Mouse (Mus musculus) mouse embryonic stem cell (cell line): Measurements from ENCODE around the gene Sft2d1.

Experiments
- in situ Hi-C, 2 experiments: fragments of 300-500 bp; cut with MboI; formaldehyde crosslinking; loops; 1 replicate in 1 of 2; 3 replicates in 1 of 2; pipeline ENCODE4 v1.14.3; 2019 to 2020; ENCODE audit warnings: low sequenced_read_pairs in 2 of 2, low pct_unique_long_range_greater_than_20kb in 1 of 2, mixed read lengths in 1 of 2; ENCODE audit not compliant: unreplicated experiment in 1 of 2

The Sft2d1 gene

DNA sequence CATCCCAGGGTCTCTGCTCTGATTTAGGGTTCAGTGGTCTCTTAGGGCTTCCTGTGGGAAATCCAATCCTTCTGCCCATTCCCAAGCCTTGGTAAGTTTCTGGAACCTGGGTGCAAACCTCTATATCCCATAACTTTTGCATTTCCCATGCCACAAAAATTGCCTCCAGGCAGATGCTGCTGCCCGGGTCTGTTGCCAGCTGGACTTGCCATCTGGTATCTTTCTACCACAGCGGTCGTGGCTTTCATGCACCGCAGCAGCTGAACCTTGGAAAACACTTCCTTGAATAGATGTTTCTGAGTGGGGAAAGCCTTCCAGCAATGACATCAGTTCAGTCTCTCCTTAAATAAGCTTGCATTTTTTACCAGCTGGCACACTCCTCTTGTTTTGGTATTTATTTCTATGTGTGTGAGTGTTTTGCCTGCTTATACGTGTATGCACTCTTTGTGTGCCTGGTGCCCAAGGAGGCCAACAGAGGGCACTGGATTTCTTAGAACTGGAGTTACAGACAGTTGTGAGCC, 36.9 kb downstream of the Sft2d1 start:
- in situ Hi-C loops = no loop called here

DNA sequence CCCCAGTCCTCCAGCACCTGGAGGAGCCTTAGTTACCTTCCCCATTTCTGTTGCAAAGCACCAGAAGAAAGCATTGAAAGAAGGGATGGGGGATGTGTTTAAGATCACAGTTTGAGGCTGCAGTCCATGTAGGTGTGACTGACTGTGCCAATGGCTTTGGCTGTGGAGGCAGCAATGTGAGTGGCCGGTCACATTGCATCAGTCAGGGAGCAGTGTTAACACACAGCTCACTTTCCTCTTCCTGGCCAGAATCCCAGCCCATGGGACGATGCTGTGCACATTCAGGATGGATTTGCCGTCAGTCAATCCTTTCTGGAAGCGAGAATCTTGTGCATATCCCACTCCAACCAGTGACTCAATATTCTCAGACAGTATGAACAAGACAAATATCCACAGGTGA, 38.0 kb downstream of the Sft2d1 start:
- in situ Hi-C loops = no loop called here

DNA sequence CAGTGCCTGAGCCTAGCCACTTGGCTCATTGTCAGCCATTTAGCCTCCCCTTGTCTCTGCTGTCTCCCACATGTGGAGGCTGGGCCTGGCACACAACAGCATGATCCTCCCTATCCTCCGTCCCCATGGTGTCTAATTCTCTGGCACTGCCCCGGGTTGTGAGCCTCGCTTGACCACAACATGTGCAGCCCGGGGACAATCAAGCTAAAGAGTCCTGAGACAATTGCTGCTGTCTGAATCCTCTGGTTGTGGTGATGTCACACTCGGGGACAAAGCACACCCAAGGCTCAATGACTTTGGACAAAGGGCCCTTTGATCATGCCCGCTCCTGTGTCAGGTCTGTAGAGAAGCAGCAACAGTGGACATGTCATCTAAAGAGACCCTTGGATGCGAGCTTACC, 40.2 kb downstream of the Sft2d1 start:
- in situ Hi-C loops = no loop called here

DNA sequence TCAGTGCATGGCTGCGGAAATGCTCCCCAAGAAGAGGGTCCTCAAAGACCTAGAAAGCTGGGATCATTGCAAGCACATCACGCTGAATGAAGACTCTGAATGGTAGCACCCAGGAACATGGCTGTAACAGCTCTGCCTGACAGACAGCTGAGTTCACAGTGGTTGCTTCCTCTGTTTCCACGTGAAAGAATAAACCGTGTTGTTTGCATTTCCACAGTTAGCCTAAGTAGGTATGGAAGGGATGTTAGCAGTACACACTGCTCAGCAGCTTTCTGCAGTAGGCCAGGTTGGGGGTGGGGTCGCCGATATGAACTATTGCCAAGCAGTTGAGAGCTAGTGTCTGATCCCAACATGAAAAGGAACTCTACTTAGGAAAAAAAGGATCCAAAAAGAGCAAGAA, 44.8 kb downstream of the Sft2d1 start, which contains the start of gene T2:
Gene T2, plus strand, starts transcription at position 301 of the 400 bp plus-strand sequence.
- in situ Hi-C loops = no loop called here

DNA sequence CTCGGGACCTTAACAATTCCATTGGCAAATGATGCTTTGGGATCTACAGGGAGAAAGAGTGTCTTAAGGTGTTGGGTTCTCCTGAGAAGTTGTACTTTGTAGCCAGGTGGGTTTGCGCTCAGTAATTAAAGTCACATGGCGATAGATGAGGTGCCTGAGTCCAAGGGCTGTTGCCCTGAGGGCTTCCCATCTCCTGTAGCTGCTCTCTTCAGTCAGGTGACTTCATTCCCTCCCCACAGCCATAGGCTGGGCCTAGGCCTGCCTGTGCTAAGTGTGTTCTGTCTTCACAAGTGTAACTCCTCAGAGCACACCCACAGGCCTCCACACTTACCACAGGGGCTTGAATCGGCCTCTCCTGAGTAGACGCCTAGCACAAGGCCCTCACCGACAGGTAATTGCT, 46.6 kb downstream of the Sft2d1 start:
- in situ Hi-C loops = no loop called here

DNA sequence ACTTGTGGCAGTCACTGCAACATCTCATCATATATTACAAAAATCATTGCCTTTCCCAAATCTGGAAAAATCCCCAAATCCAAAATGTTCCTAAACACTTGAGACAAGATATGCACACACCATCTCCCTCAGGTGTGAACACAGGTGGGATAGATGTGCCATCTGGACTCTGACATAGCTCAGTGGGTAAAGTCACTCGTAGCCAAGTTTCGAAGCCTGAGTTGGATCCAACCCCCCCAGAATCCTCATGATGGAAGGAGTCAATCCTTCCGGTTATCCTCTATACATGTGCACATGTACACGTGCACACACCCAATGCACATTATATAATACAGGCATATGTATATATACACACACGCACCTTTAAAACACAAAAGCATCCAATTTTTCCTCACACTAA, 50.0 kb downstream of the Sft2d1 start:
- in situ Hi-C loops = no loop called here

DNA sequence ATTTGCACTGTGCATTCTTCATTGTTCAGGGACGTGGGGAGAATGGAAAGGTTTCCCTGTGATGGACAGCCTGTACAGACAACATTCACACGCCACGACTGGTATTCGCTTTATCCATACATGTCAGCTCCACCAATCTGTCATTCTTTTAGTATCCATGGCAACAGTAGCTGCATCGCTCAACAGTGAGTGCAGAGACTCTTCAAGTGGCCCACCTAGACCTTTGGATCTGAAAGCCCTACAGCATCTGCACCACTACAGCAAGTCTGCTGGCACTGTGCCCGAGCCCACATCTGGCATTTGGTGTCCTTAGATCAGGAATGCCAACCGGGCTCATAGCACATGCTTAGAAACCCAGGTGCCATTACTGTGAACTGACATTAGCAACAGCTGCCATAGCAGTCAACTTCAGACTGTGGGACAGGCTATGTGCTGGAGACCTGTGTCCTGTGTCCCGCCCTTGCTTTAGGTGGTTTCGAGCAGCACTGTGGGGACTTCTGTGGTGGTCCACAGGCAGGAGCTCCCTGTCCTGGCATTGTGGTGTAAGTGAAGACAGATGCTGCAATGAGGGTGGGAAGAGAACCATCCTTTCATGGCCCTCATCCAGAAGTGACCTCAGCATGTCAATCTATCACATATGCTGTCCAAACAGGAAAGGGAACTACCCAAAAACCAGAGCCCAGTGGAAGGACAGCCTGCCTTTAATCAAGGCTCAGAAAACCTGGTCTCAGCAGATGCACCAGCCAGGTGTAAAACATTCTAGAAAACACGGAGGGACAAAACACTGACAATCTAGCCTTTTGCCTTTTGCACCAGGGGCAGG, 50.6 kb downstream of the Sft2d1 start:
- in situ Hi-C loops = no loop called here

DNA sequence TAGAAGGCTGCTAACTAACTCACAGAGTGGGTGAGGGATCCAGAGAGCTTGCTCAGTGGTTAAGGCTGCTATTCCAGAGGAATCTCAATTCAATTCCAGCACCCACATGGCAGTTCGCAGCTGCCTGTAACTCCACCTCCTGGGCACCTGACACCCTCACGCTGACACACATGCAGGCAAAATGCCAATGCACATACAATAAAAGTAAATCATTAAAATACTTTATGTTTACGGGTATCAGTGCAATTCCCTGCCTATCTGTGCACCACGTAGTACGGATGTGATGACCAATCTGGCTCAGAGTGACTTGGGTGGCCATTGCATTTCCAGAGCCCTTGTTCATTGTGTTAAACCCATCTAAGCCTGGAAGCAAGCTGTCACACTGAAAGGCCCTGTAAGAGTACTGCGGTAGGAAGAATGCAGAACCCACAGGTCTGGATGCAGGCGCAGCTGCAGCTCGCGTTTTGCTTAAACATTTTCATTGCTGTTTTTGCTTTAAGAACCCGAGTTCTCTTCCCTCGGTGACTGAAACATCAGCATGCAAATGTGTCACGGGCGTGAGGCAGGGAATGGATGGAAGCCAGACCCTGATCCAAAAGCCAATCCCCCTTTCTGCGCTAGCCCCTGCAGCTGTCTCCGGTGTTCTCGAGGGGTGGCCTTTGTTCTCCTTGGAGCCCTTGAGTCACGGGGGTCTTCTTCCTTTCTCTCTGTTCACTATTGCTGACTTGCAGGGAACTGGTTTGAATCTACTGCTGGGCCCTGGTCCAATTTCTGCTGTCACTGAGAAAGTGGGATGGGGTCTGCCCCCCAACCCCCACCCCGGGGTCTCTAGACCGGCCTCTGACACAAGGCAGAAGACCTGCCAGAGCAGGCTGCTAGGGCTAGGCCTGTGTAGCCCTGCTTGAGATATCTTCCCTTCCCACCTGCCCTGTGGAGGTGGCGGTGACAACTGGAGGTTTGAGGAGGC, 56.9 kb downstream of the Sft2d1 start:
- in situ Hi-C loops = no loop called here

DNA sequence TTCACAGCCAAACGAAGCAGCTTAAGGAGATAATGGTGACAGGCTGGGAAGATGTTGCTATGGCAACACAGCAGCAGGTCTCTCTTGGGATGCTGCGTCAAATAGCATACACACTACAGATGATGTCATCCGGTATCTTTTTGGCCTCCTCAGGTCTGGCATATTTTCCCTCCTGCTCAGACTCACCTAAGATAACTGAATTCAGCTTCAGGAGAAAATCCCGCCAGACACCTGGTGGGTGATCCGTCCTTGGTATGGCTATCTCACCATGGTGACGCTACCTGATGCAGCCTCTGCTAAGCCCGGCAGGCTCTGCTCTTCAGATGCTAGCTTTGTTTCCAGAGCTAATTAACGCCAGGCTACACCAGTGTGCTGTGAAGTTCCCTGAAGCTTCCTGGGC, 57.7 kb downstream of the Sft2d1 start:
- in situ Hi-C loops = no loop called here

DNA sequence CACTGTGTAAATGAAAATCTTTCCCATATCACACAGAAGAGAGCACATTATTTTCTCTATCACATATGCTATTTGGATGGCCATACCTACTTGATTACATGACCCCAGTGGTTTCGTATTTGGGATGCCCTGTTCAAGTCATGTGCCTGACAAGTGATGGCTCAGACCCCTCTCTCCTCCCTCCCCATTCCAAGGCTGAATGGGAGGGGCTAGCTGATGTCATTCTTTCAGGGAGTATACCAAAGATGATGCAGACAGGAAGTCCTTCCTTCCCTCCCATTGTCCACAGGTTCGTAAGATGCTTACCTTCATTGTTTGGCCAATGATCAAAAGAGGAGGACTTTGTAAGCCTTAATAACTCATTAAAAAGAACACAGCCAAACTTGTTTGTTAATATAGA, 58.3 kb downstream of the Sft2d1 start:
- in situ Hi-C loops = no loop called here

DNA sequence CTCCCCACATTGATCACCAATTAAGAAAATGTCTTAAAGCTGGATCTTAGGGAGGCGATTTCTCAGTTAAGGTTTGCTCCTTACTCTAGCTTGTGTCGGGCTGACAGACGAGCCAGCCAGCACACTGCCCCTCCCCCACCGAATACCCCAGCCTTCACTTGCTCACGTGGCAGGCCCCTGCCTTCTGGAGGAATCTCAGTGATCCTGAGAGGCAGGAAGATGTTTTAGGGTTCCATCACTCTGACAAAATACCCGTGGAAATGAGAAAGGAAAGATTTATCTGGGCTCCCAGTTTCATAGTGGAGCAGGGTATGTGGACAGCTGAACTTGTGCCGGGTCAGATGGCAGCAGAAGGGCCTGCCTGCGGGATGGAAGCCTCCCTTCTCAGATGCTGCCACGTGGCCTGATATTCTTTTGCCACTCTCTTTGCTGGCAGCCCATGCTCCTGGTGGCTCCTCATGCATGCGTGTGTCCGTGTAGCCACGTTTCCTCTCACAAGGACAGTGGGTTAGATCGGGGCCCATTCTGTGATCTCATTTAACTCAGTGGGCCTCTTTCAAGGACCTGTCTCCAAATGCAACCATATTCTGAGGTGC, 59.8 kb downstream of the Sft2d1 start:
- in situ Hi-C loops = loop anchor here in 1 of 2 experiments (5.0 kb wide), 1 partner anchor 113 kb away; no protein-coding TSS in a partner anchor

DNA sequence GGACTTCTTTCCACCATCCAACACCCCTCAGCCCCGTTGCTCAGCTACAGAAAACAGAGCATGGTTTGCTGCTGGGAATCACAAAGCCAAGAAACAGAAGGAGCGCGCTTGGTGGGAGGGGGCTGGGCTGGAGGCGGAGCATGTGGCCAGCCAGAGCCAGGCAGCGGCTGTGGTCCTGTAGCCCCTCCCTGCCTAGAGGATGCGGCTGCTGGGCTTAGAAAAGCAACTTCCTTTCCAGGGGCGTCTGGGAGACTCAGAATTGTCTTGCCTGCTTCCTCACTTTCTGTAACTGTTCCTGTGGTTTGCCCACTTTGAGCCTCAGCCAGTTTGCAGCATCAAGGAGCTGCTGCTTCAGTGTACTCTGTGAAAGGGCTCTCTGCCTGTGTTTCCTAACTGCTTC, 60.9 kb downstream of the Sft2d1 start:
- in situ Hi-C loops = loop anchor here in 1 of 2 experiments (5.0 kb wide), 1 partner anchor 115 kb away; no protein-coding TSS in a partner anchor

DNA sequence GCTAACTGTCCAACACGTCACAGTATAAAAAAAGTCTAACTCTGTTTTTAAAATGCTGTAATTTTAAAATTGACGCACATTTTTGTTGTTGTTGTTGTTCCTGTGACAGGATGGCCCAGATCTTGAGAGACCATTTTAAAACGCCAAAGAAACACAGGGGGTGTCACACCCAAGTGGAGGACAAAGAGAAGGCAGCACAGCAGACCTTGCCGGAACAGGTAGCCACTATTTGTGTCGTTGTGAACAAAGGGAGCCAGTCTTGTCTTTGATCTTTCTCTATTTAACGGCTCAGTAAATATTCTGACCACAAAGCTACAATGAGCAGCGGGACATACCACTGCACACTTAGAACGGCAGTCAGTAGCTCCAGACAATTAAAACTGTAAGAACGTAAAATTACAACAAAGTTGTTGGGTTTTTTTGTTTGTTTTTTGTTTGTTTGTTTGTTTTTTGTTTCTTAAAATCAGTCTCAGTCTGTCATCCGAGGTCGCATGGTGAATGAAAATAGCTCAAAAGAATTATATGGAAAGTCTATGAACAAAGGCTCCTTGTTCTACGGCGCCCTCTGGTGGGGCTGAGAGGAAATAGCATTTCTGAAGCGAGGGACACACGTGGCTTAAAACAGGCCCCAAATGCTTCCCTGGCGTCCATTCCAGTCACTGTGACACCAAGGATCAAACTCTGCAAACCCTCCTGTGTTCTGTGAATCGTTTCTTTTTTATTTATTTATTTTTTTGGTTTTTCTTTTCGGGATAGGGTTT, 61.6 kb downstream of the Sft2d1 start:
- in situ Hi-C loops = loop anchor here in 1 of 2 experiments (5.0 kb wide), 1 partner anchor 115 kb away; no protein-coding TSS in a partner anchor
